Mouse (Mus musculus) macrophage (primary cell): Measurements from ENCODE around the gene Mrps16. TPM values are rescaled to one million over a fixed set of nuclear protein-coding genes. Genes with fewer than 3 reads are reported as not detected.

Source experiments
- H3K27ac ChIP-seq: fragments of 350-480 bp; formaldehyde crosslinking; 2 replicates; pipeline ENCODE4 v1.9.0; 2021
- H3K36me3 ChIP-seq: fragments of 350-480 bp; formaldehyde crosslinking; 2 replicates; pipeline ENCODE4 v1.9.0; 2021; ENCODE audit errors: inconsistent target
- H3K4me3 ChIP-seq: fragments of 350-480 bp; formaldehyde crosslinking; 2 replicates; pipeline ENCODE4 v1.9.0; 2021; ENCODE audit errors: inconsistent target
- H3K79me2 ChIP-seq: fragments of 350-480 bp; formaldehyde crosslinking; 2 replicates; pipeline ENCODE4 v1.9.0; 2021; ENCODE audit errors: inconsistent target
- WGBS: methylation state at CpG from one replicate; pipeline ENCODE4 v1.1.7; 2026; ENCODE audit warnings: inconsistent platforms; ENCODE audit not compliant: missing documents; 5-methylcytosine and 5-hydroxymethylcytosine counted together
- polyA plus RNA-seq: library from polyadenylated mRNA; stranded (reverse); fragments of 250-400 nt; gene quantifications from 3 replicates; pipeline ENCODE4 v1.2.4, GENCODE M21; 2018; ENCODE audit warnings: inconsistent platforms

Gene Mrps16
- polyA plus RNA-seq, 1 experiment from 2014 or later, result 11.6 TPM

- Histone ChIP-seq H3K36me3 (peaks cover 51% of the 10 kb centered on the region), H3K27ac (no peak overlapping the region), H3K4me3 (no peak overlapping the region), H3K79me2 (peaks cover 9% of the 10 kb centered on the region)
- WGBS, result 87% methylated on average over 8 of the region's 8 CpGs
Observed at GRCm38 (mm10) chr14:20340149-20340548, 53.3 kb downstream of the Mrps16 start.

- peaks cover 2% of the 10 kb centered on the region; the same call in 1 of the 2 replicates for H3K79me2 ChIP-seq
- H3K4me3 ChIP-seq, result no peak overlapping the region
- WGBS, result 91% methylated on average over 5 of the region's 5 CpGs
- H3K36me3 ChIP-seq, result peaks cover 48% of the 10 kb centered on the region
- no peak overlapping the region for H3K27ac ChIP-seq
Observed at GRCm38 (mm10) chr14:20339415-20339814, 54.0 kb downstream of the Mrps16 start.

Other genes with a start within 250 kb of the Mrps16 start
- gene Kcnk5, start 211.8 kb downstream of the Mrps16 start, polyA plus RNA-seq, result 0.04 to 0.30 TPM (median 0.16 TPM) in 3 replicates
- not detected in 3 replicates for gene Kcnk16, start 124.4 kb downstream of the Mrps16 start, polyA plus RNA-seq
- 14.1 to 21.2 TPM (median 17.6 TPM) in 3 replicates for gene Nudt13, start 98.9 kb downstream of the Mrps16 start, polyA plus RNA-seq
- gene Ecd, start 45.5 kb downstream of the Mrps16 start, polyA plus RNA-seq, result 20.4 to 33.9 TPM (median 25.3 TPM) in 3 replicates
- gene Fam149b, start 45.5 kb downstream of the Mrps16 start, polyA plus RNA-seq, result 17.1 to 22.7 TPM (median 22.6 TPM) in 3 replicates
- 18.9 to 48.0 TPM (median 43.5 TPM) in 3 replicates for gene Dnajc9, start 4.7 kb downstream of the Mrps16 start, polyA plus RNA-seq
- not detected in 3 replicates for gene Cfap70, start 58.6 kb upstream of the Mrps16 start, polyA plus RNA-seq
- gene Anxa7, start 86.5 kb upstream of the Mrps16 start, polyA plus RNA-seq, result 105 to 128 TPM (median 106 TPM) in 3 replicates
- 0.57 TPM in 1 of 3 replicates, not detected in the others for gene Mss51, start 103.3 kb upstream of the Mrps16 start, polyA plus RNA-seq
- 39.2 to 44.9 TPM (median 43.1 TPM) in 3 replicates for gene Ppp3cb, start 152.9 kb upstream of the Mrps16 start, polyA plus RNA-seq
- gene Usp54, start 247.4 kb upstream of the Mrps16 start, polyA plus RNA-seq, result 2.2 to 2.9 TPM (median 2.5 TPM) in 3 replicates